Mouse (Mus musculus) embryonic facial prominence, embryonic 13.5 days (tissue): ENCODE data around the gene Atp13a3. TPM values are rescaled to one million over a fixed set of nuclear protein-coding genes. Genes with fewer than 3 reads are reported as not detected.

Source experiments
- ATAC-seq: fragments of 200-750 bp; cut with Nextera tagmentation; 2 replicates; pipeline ENCODE4 v1.8.0; 2017; ENCODE audit warnings: low read depth; ENCODE audit not compliant: insufficient number of reproducible peaks, insufficient read depth, low FRiP score, low TSS enrichment
- H3K27ac ChIP-seq: fragments of 300-500 bp; sonication (generic); 2 replicates; pipeline ENCODE4 v1.5.1; 2015; ENCODE audit warnings: moderate library complexity, mild to moderate bottlenecking, inconsistent platforms
- H3K27me3 ChIP-seq: fragments of 300-500 bp; sonication (generic); 2 replicates; pipeline ENCODE4 v1.6.1; 2015; ENCODE audit warnings: mild to moderate bottlenecking, inconsistent platforms
- H3K36me3 ChIP-seq: fragments of 300-500 bp; sonication (generic); 2 replicates; pipeline ENCODE4 v1.6.1; 2015; ENCODE audit warnings: mild to moderate bottlenecking, inconsistent platforms
- H3K4me1 ChIP-seq: fragments of 300-500 bp; sonication (generic); 2 replicates; pipeline ENCODE4 v1.6.1; 2015; ENCODE audit warnings: inconsistent platforms
- H3K4me2 ChIP-seq: fragments of 300-500 bp; sonication (generic); 2 replicates; pipeline ENCODE4 v1.6.1; 2015; ENCODE audit warnings: moderate library complexity, mild to moderate bottlenecking, inconsistent platforms
- H3K4me3 ChIP-seq: fragments of 300-500 bp; sonication (generic); 2 replicates; pipeline ENCODE4 v1.5.1; 2015; ENCODE audit warnings: mild to moderate bottlenecking, inconsistent platforms
- H3K9ac ChIP-seq: fragments of 300-500 bp; sonication (generic); 2 replicates; pipeline ENCODE4 v1.6.1; 2015; ENCODE audit warnings: mild to moderate bottlenecking, inconsistent platforms
- H3K9me3 ChIP-seq: fragments of 300-500 bp; sonication (generic); 2 replicates; pipeline ENCODE4 v1.6.1; 2016; ENCODE audit warnings: inconsistent platforms
- WGBS: fragments of 180-500 bp; shearing (Covaris S2); methylation state at CpG from one replicate; pipeline ENCODE4 v1.1.7; 2015; ENCODE audit warnings: mixed read lengths; 5-methylcytosine and 5-hydroxymethylcytosine counted together
- polyA plus RNA-seq: library from polyadenylated mRNA; unstranded; fragments of >200 nt; fragmentation: Nextera tagmentation; extraction: Ambion mirVana; gene quantifications from 2 replicates; pipeline ENCODE4 v1.2.1, GENCODE M21; 2015

Gene Atp13a3
- polyA plus RNA-seq, 1 experiment from 2014 or later: 9.3 TPM

GRCm38 (mm10) chr16:30271941-30272595 is 133.7 kb downstream of the Atp13a3 start:
- 48% methylated on average over 6 of the region's 6 CpGs for WGBS
- Histone ChIP-seq H3K27ac (peak overlapping the region; percentile 92), H3K4me2 (peak overlapping the region; percentile 11; the same call in 1 of the 2 replicates)

GRCm38 (mm10) chr16:30271223-30271761 is 134.5 kb downstream of the Atp13a3 start:
- Histone ChIP-seq H3K27ac (peak overlapping the region; percentile 92), H3K4me2 (peak overlapping the region; percentile 11; the same call in 1 of the 2 replicates), H3K9ac (peak overlapping the region; percentile 51), H3K4me3 (no peak overlapping the region), H3K4me1 (peaks cover 43% of the 10 kb centered on the region), H3K27me3 (no peaks in the 10 kb centered on the region), H3K9me3 (no peaks in the 10 kb centered on the region), H3K36me3 (no peaks in the 10 kb centered on the region)
- WGBS: 22% methylated on average over 8 of the region's 8 CpGs
- no peak for ATAC-seq

More at GRCm38 (mm10) chr16:30271941-30272595, 133.7 kb downstream of the Atp13a3 start:
- Histone ChIP-seq H3K4me1 (peaks cover 43% of the 10 kb centered on the region), H3K36me3 (no peaks in the 10 kb centered on the region), H3K27me3 (no peaks in the 10 kb centered on the region), H3K9me3 (no peaks in the 10 kb centered on the region), H3K4me3 (no peak overlapping the region), H3K9ac (peak overlapping the region; percentile 51; the same call in 1 of the 2 replicates)
- no peak for ATAC-seq

GRCm38 (mm10) chr16:30267359-30267758 is 138.4 kb downstream of the Atp13a3 start, which contains the start of gene Cpn2:
Cpn2 (minus strand) TSS chr16:30267499.
- WGBS: 60% methylated on average over 5 of the region's 5 CpGs
- ATAC-seq: no peak
- no peaks in the 10 kb centered on the region for H3K36me3 ChIP-seq
- peaks cover 29% of the 10 kb centered on the region for H3K4me1 ChIP-seq
- H3K4me3 ChIP-seq: no peak within 1 kb of the TSS
- no peak within 1 kb of the TSS for H3K27ac ChIP-seq
- H3K9me3 ChIP-seq: no peaks in the 10 kb centered on the region
- no peak within 1 kb of the TSS for H3K4me2 ChIP-seq
- H3K27me3 ChIP-seq: 0 out of 2 replicates have a peak, but pooled peaks cover 4% of the 10 kb centered on the region
- no peak within 1 kb of the TSS for H3K9ac ChIP-seq

GRCm38 (mm10) chr16:30266561-30266960 is 139.2 kb downstream of the Atp13a3 start:
- Histone ChIP-seq H3K4me2 (no peak overlapping the region), H3K9ac (no peak overlapping the region), H3K4me1 (peaks cover 21% of the 10 kb centered on the region), H3K27me3 (0 out of 2 replicates have a peak, but pooled peaks cover 4% of the 10 kb centered on the region), H3K36me3 (no peaks in the 10 kb centered on the region), H3K4me3 (no peak overlapping the region), H3K27ac (no peak overlapping the region), H3K9me3 (no peaks in the 10 kb centered on the region)
- no peak for ATAC-seq
- 82% methylated on average over 5 of the region's 5 CpGs for WGBS

GRCm38 (mm10) chr16:30265611-30266010 is 140.2 kb downstream of the Atp13a3 start:
- Histone ChIP-seq H3K4me1 (peaks cover 11% of the 10 kb centered on the region; the same call in 1 of the 2 replicates), H3K27me3 (0 out of 2 replicates have a peak, but pooled peaks cover 4% of the 10 kb centered on the region), H3K4me3 (no peak overlapping the region), H3K9me3 (no peaks in the 10 kb centered on the region), H3K36me3 (no peaks in the 10 kb centered on the region), H3K27ac (no peak overlapping the region), H3K4me2 (no peak overlapping the region), H3K9ac (no peak overlapping the region)
- WGBS: 64% methylated on average over 4 of the region's 4 CpGs
- no peak for ATAC-seq

- Histone ChIP-seq H3K4me1 (peaks cover 6% of the 10 kb centered on the region; the same call in 1 of the 2 replicates), H3K4me2 (no peak overlapping the region), H3K36me3 (no peaks in the 10 kb centered on the region), H3K4me3 (no peak overlapping the region), H3K27ac (no peak overlapping the region), H3K9ac (no peak overlapping the region), H3K27me3 (0 out of 2 replicates have a peak, but pooled peaks cover 4% of the 10 kb centered on the region), H3K9me3 (no peaks in the 10 kb centered on the region)
- WGBS: 53% methylated on average over 4 of the region's 4 CpGs
- ATAC-seq: no peak
Observed at GRCm38 (mm10) chr16:30263156-30263555, 142.6 kb downstream of the Atp13a3 start.

- 0 out of 2 replicates have a peak, but pooled peaks cover 4% of the 10 kb centered on the region for H3K27me3 ChIP-seq
- no peak for ATAC-seq
- 1% methylated on average over 2 of the region's 2 CpGs for WGBS
Observed at GRCm38 (mm10) chr16:30262664-30263063, 143.1 kb downstream of the Atp13a3 start.

More at GRCm38 (mm10) chr16:30262664-30263063, 143.1 kb downstream of the Atp13a3 start:
- H3K9me3 ChIP-seq: no peaks in the 10 kb centered on the region
- H3K36me3 ChIP-seq: no peaks in the 10 kb centered on the region
- H3K27ac ChIP-seq: no peak overlapping the region
- no peak overlapping the region for H3K4me2 ChIP-seq
- H3K4me3 ChIP-seq: no peak overlapping the region
- peaks cover 6% of the 10 kb centered on the region; the same call in 1 of the 2 replicates for H3K4me1 ChIP-seq
- no peak overlapping the region for H3K9ac ChIP-seq

Other genes starting within 250 kb of the Atp13a3 start
- gene Cpn2, start 138.5 kb downstream of the Atp13a3 start, polyA plus RNA-seq: 0.10 TPM in 1 of 2 replicates, not detected in the other
- gene Lrrc15, start 122.7 kb downstream of the Atp13a3 start, polyA plus RNA-seq: 1.1 and 1.4 TPM in 2 replicates
- 1.1 and 1.6 TPM in 2 replicates for gene Gp5, start 95.2 kb downstream of the Atp13a3 start, polyA plus RNA-seq
- gene Tmem44, start 144.9 kb upstream of the Atp13a3 start, polyA plus RNA-seq: 32.5 and 32.7 TPM in 2 replicates
- gene Lsg1, start 181.6 kb upstream of the Atp13a3 start, polyA plus RNA-seq: 72.1 and 78.2 TPM in 2 replicates
- 13.2 and 16.8 TPM in 2 replicates for gene Fam43a, start 193.7 kb upstream of the Atp13a3 start, polyA plus RNA-seq